Mouse (Mus musculus): ENCODE data around the gene Hs2st1.
A peak's percentile ranks its signal among the peaks of the same experiment; 100 is the strongest.

Hs2st1 gene

GRCm38 (mm10) chr3:144496762-144497161, 73.2 kb downstream of the Hs2st1 start:
- DNase-seq: no peak

GRCm38 (mm10) chr3:144494838-144495237, 75.1 kb downstream of the Hs2st1 start:
- no peak for DNase-seq

GRCm38 (mm10) chr3:144488787-144489186, 81.2 kb downstream of the Hs2st1 start:
- no peak for DNase-seq

GRCm38 (mm10) chr3:144480595-144480994, 89.4 kb downstream of the Hs2st1 start:
- DNase-seq: no peak

- no peak for DNase-seq
Measured at GRCm38 (mm10) chr3:144478427-144478794, 91.6 kb downstream of the Hs2st1 start.

- DNase-seq: no peak
Measured at GRCm38 (mm10) chr3:144477707-144478426, 92.1 kb downstream of the Hs2st1 start.

GRCm38 (mm10) chr3:144475891-144476290, 94.1 kb downstream of the Hs2st1 start:
- DNase-seq: no peak

GRCm38 (mm10) chr3:144474726-144475125, 95.3 kb downstream of the Hs2st1 start:
- no peak for DNase-seq

- DNase-seq: no peak
Measured at GRCm38 (mm10) chr3:144471954-144472353, 98.0 kb downstream of the Hs2st1 start.

- DNase-seq: no peak
Measured at GRCm38 (mm10) chr3:144470901-144471300, 99.1 kb downstream of the Hs2st1 start.

GRCm38 (mm10) chr3:144467521-144467920, 102.5 kb downstream of the Hs2st1 start:
- DNase-seq: no peak

GRCm38 (mm10) chr3:144466108-144466678, 103.8 kb downstream of the Hs2st1 start:
- no peak for DNase-seq

- DNase-seq: no peak
Measured at GRCm38 (mm10) chr3:144462679-144463078, 107.3 kb downstream of the Hs2st1 start.

- DNase-seq: no peak
Measured at GRCm38 (mm10) chr3:144460183-144460788, 109.7 kb downstream of the Hs2st1 start.

- DNase-seq: no peak
Measured at GRCm38 (mm10) chr3:144459285-144459697, 110.7 kb downstream of the Hs2st1 start.

GRCm38 (mm10) chr3:144453701-144454430, 116.1 kb downstream of the Hs2st1 start:
- DNase-seq: peak; percentile 17

- DNase-seq: no peak
Measured at GRCm38 (mm10) chr3:144448977-144449376, 121.0 kb downstream of the Hs2st1 start.

- DNase-seq: no peak
Measured at GRCm38 (mm10) chr3:144447917-144448316, 122.1 kb downstream of the Hs2st1 start.

GRCm38 (mm10) chr3:144446081-144446634, 123.8 kb downstream of the Hs2st1 start:
- DNase-seq: no peak

GRCm38 (mm10) chr3:144437871-144438398, 132.0 kb downstream of the Hs2st1 start:
- DNase-seq: no peak

- no peak for DNase-seq
Measured at GRCm38 (mm10) chr3:144436076-144436475, 133.9 kb downstream of the Hs2st1 start.

GRCm38 (mm10) chr3:144435281-144435680, 134.7 kb downstream of the Hs2st1 start:
- no peak for DNase-seq

GRCm38 (mm10) chr3:144434276-144434675, 135.7 kb downstream of the Hs2st1 start:
- no peak for DNase-seq
